22 mouse cellular contexts compared by ENCODE assay signal in genomic region chr13:98296072-98296471, GRCm38 (mm10). TPM values are rescaled to one million over a fixed set of nuclear protein-coding genes. Genes with fewer than 3 reads are reported as not detected.
DNase-seq lines count a peak whose midpoint lies in the region; ATAC-seq lines count a peak whose summit lies in the region.
"Had no signal": no experiment of that assay in that cellular context is flagged by ENCODE, and none has a peak within 500 bp of the region (broad histone marks: within the 10 kb centered on the region; RNA-seq: fewer than 3 reads in every experiment).

No protein-coding gene starts in this region.

- 55% methylated on average over 5 of the region's 5 CpGs for WGBS in embryonic facial prominence, embryonic 11.5 days
- WGBS in embryonic facial prominence, embryonic 10.5 days = 51% methylated on average over 5 of the region's 5 CpGs
- WGBS in embryonic facial prominence, embryonic 15.5 days = 34% methylated on average over 5 of the region's 5 CpGs

- no peak overlapping the region for H3K4me2 ChIP-seq in embryonic facial prominence, embryonic 11.5 days (ENCODE audit: low read depth, low read length)
- no peak overlapping the region for H3K4me2 ChIP-seq in embryonic facial prominence, embryonic 15.5 days (replicated peaks)
- H3K4me2 ChIP-seq: heart, embryonic 12.5 days; liver, embryonic 12.5 days; midbrain, embryonic 15.5 days had no signal

- H3K27me3 ChIP-seq in embryonic facial prominence, embryonic 11.5 days (ENCODE audit: control insufficient read depth, insufficient read depth, low read length) = no peaks in the 10 kb centered on the region
- H3K27me3 ChIP-seq in embryonic facial prominence, embryonic 10.5 days (replicated peaks; ENCODE audit: low read depth, poor library complexity, severe bottlenecking) = no peaks in the 10 kb centered on the region
- no peaks in the 10 kb centered on the region for H3K27me3 ChIP-seq in embryonic facial prominence, embryonic 15.5 days
- H3K27me3 ChIP-seq: heart, embryonic 12.5 days; liver, embryonic 12.5 days; midbrain, embryonic 15.5 days; Patski had no signal

- no peaks in the 10 kb centered on the region for H3K9me3 ChIP-seq in embryonic facial prominence, embryonic 11.5 days (replicated peaks; ENCODE audit: control insufficient read depth, low read length)
- H3K9me3 ChIP-seq in embryonic facial prominence, embryonic 10.5 days = peaks cover 6% of the 10 kb centered on the region
- no peaks in the 10 kb centered on the region for H3K9me3 ChIP-seq in embryonic facial prominence, embryonic 15.5 days (replicated peaks)
- H3K9me3 ChIP-seq: midbrain, embryonic 15.5 days had no signal

- peak; percentile 32 for DNase-seq in embryonic facial prominence, embryonic 11.5 days (ENCODE audit: low spot score)
- DNase-seq in embryonic facial prominence, embryonic 10.5 days (ENCODE audit: low spot score) = no peak
- DNase-seq in urinary bladder, adult 18-20 months (ENCODE audit: low spot score in 2 of 2) = peak; percentile 31 to 49
- no peak for DNase-seq in urinary bladder, adult 2 months (ENCODE audit: low spot score)
- no peak for DNase-seq in kidney, postnatal 10 days
- no peak for DNase-seq in right cerebral cortex, postnatal 10 days (ENCODE audit: low spot score in 2 of 2)
- no peak for DNase-seq in layer of hippocampus, adult 9-10 months (ENCODE audit: low spot score)
- DNase-seq: cerebellum, postnatal 14 days; forebrain, postnatal 0 days; heart, postnatal 36 days; kidney, adult 8-10 months; kidney, postnatal 4 days; left cerebral cortex, postnatal 4 days; thymus, postnatal 25 days had no signal

- H3K4me3 ChIP-seq in embryonic facial prominence, embryonic 11.5 days (ENCODE audit: low read depth, low read length) = no peak overlapping the region
- H3K4me3 ChIP-seq in embryonic facial prominence, embryonic 10.5 days = no peak overlapping the region
- H3K4me3 ChIP-seq in embryonic facial prominence, embryonic 15.5 days (replicated peaks) = no peak overlapping the region
- H3K4me3 ChIP-seq: heart, embryonic 12.5 days; liver, embryonic 12.5 days; midbrain, embryonic 15.5 days had no signal

- no peaks in the 10 kb centered on the region for H3K4me1 ChIP-seq in embryonic facial prominence, embryonic 11.5 days (ENCODE audit: control insufficient read depth, insufficient read depth, low read length)
- peaks cover 9% of the 10 kb centered on the region for H3K4me1 ChIP-seq in embryonic facial prominence, embryonic 10.5 days
- 0 out of 2 replicates have a peak, but pooled peaks cover 4% of the 10 kb centered on the region for H3K4me1 ChIP-seq in embryonic facial prominence, embryonic 15.5 days
- H3K4me1 ChIP-seq: midbrain, embryonic 15.5 days had no signal

- H3K27ac ChIP-seq in embryonic facial prominence, embryonic 11.5 days (replicated peaks; ENCODE audit: low read depth, low read length) = no peak overlapping the region
- no peak overlapping the region for H3K27ac ChIP-seq in embryonic facial prominence, embryonic 10.5 days (replicated peaks)
- H3K27ac ChIP-seq in embryonic facial prominence, embryonic 15.5 days (replicated peaks) = peak overlapping the region; percentile 75
- H3K27ac ChIP-seq: liver, embryonic 12.5 days; midbrain, embryonic 15.5 days had no signal

- no peak for ATAC-seq in embryonic facial prominence, embryonic 11.5 days (replicated peaks; ENCODE audit: insufficient number of reproducible peaks, low FRiP score, low TSS enrichment, low read depth)
- 0 out of 2 replicates have a peak, but pooled peaks have one; percentile 41 for ATAC-seq in embryonic facial prominence, embryonic 15.5 days (ENCODE audit: insufficient number of reproducible peaks, low FRiP score, low TSS enrichment, low read depth)
- ATAC-seq: forebrain, postnatal 0 days; hindbrain, embryonic 16.5 days; liver, embryonic 12.5 days; midbrain, embryonic 15.5 days; Patski had no signal

- H3K36me3 ChIP-seq in embryonic facial prominence, embryonic 11.5 days (replicated peaks; ENCODE audit: control insufficient read depth, insufficient read depth, low read depth, low read length) = no peaks in the 10 kb centered on the region
- no peaks in the 10 kb centered on the region for H3K36me3 ChIP-seq in embryonic facial prominence, embryonic 10.5 days (replicated peaks)
- H3K36me3 ChIP-seq in embryonic facial prominence, embryonic 15.5 days = no peaks in the 10 kb centered on the region
- H3K36me3 ChIP-seq: heart, embryonic 12.5 days; liver, embryonic 12.5 days; midbrain, embryonic 15.5 days had no signal

- H3K9ac ChIP-seq in embryonic facial prominence, embryonic 11.5 days (replicated peaks; ENCODE audit: low read length) = no peak overlapping the region
- H3K9ac ChIP-seq in embryonic facial prominence, embryonic 15.5 days = no peak overlapping the region
- H3K9ac ChIP-seq: forebrain, postnatal 0 days; heart, embryonic 12.5 days; liver, embryonic 12.5 days; midbrain, embryonic 15.5 days had no signal

RNA-seq across cellular contexts. Expression of gene Gm21976, which starts 16.4 kb away (rescaled TPM):
- polyA plus RNA-seq in embryonic facial prominence, embryonic 11.5 days (2014; fragmentation: Nextera tagmentation; extraction: Ambion mirVana) = not detected in 2 replicates
- polyA plus RNA-seq in embryonic facial prominence, embryonic 10.5 days (2016; fragmentation: Nextera tagmentation; extraction: Ambion mirVana) = not detected in 2 replicates
- not detected in 2 replicates for polyA plus RNA-seq in urinary bladder, adult 2 months (2012; rRNA removed)
- 1.0 and 1.5 TPM in 2 replicates for polyA plus RNA-seq in embryonic facial prominence, embryonic 15.5 days (2015; fragmentation: Nextera tagmentation; extraction: Ambion mirVana)
- polyA plus RNA-seq: forebrain, postnatal 0 days; heart, embryonic 12.5 days; hindbrain, embryonic 16.5 days; liver, embryonic 12.5 days; lung, embryonic 16.5 days; midbrain, embryonic 15.5 days; Patski; small intestine, adult 2 months had no signal

RNA-seq across cellular contexts. Expression of gene Btf3, which starts 20.7 kb away (rescaled TPM):
- 952 and 1,036 TPM in 2 replicates for polyA plus RNA-seq in embryonic facial prominence, embryonic 11.5 days (2014; fragmentation: Nextera tagmentation; extraction: Ambion mirVana)
- 764 and 773 TPM in 2 replicates for polyA plus RNA-seq in embryonic facial prominence, embryonic 10.5 days (2016; fragmentation: Nextera tagmentation; extraction: Ambion mirVana)
- 665 and 770 TPM in 2 replicates for polyA plus RNA-seq in urinary bladder, adult 2 months (2012; rRNA removed)
- polyA plus RNA-seq in embryonic facial prominence, embryonic 15.5 days (2015; fragmentation: Nextera tagmentation; extraction: Ambion mirVana) = 628 and 630 TPM in 2 replicates

RNA-seq across cellular contexts. Expression of gene Ankra2, which starts 33.2 kb away (rescaled TPM):
- polyA plus RNA-seq in embryonic facial prominence, embryonic 11.5 days (2014; fragmentation: Nextera tagmentation; extraction: Ambion mirVana) = 26.0 and 29.7 TPM in 2 replicates
- 15.6 and 16.1 TPM in 2 replicates for polyA plus RNA-seq in embryonic facial prominence, embryonic 10.5 days (2016; fragmentation: Nextera tagmentation; extraction: Ambion mirVana)
- 37.4 and 47.6 TPM in 2 replicates for polyA plus RNA-seq in urinary bladder, adult 2 months (2012; rRNA removed)
- 25.7 and 27.3 TPM in 2 replicates for polyA plus RNA-seq in embryonic facial prominence, embryonic 15.5 days (2015; fragmentation: Nextera tagmentation; extraction: Ambion mirVana)

RNA-seq across cellular contexts. Expression of gene Utp15, which starts 33.2 kb away (rescaled TPM):
- 45.3 and 46.3 TPM in 2 replicates for polyA plus RNA-seq in embryonic facial prominence, embryonic 11.5 days (2014; fragmentation: Nextera tagmentation; extraction: Ambion mirVana)
- polyA plus RNA-seq in embryonic facial prominence, embryonic 10.5 days (2016; fragmentation: Nextera tagmentation; extraction: Ambion mirVana) = 52.6 and 55.2 TPM in 2 replicates
- polyA plus RNA-seq in urinary bladder, adult 2 months (2012; rRNA removed) = 13.3 and 13.4 TPM in 2 replicates
- polyA plus RNA-seq in embryonic facial prominence, embryonic 15.5 days (2015; fragmentation: Nextera tagmentation; extraction: Ambion mirVana) = 25.9 and 27.0 TPM in 2 replicates

RNA-seq across cellular contexts. Expression of gene Foxd1, which starts 58.0 kb away (rescaled TPM):
- polyA plus RNA-seq in embryonic facial prominence, embryonic 11.5 days (2014; fragmentation: Nextera tagmentation; extraction: Ambion mirVana) = 7.7 and 8.2 TPM in 2 replicates
- polyA plus RNA-seq in embryonic facial prominence, embryonic 10.5 days (2016; fragmentation: Nextera tagmentation; extraction: Ambion mirVana) = 3.7 and 4.3 TPM in 2 replicates
- 0.01 TPM in 1 of 2 replicates, not detected in the other for polyA plus RNA-seq in urinary bladder, adult 2 months (2012; rRNA removed)
- polyA plus RNA-seq in embryonic facial prominence, embryonic 15.5 days (2015; fragmentation: Nextera tagmentation; extraction: Ambion mirVana) = 3.0 and 3.1 TPM in 2 replicates
- polyA plus RNA-seq: liver, embryonic 12.5 days; lung, embryonic 16.5 days; small intestine, adult 2 months had no signal

Comparison
In these comparisons a context has a peak if more than half of its experiments do, and no peak if none do; other contexts are left out.
1. DNase-seq: peak in embryonic facial prominence, embryonic 11.5 days (single experiment) and urinary bladder, adult 18-20 months (2 of 2); none in embryonic facial prominence, embryonic 10.5 days (single experiment), urinary bladder, adult 2 months (single experiment), kidney, postnatal 10 days (single experiment), right cerebral cortex, postnatal 10 days (0 of 2) and layer of hippocampus, adult 9-10 months (single experiment).